Mouse (Mus musculus): Measurements from ENCODE around the gene Bcl3.

DNA sequence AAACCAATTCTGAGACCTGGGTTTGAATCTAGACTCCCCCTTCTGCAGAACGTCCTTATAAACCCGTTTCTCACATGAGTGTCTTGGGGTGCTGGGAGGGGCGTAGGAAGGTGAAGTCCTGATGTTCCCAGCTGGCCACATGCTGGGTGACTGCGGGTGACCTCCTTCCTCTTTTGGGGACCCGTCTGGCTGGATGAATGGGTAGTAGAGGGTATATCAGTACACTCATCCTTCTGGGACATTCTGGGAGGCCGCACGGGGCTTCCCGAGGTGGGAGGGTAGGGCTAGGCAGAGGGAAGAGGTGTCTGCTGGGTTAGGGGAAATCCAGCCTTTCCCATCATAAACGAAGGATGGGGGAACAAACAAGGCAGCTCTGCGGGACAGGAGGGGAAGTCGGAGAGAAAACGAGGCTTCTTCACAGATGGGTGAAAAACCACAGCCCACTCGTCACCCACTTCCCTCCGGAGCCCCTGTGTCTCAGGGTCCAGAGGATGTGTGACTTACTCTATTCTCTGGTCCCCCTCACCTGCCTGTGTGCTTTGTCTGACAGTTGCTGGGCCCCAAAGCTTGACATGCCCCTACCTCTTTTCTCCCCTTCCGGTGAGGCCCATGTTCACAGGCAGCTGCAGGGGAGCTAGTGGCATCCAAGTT is 22.1 kb upstream of the Bcl3 start:
- TF ChIP-seq TCF12 (IDR thresholded peaks at IDR 0.05; ENCODE audit: low read depth, low read length): peak; percentile 29; the same call in 1 of the 2 replicates
- peak; percentile 45; the same call in 1 of the 2 replicates for TF ChIP-seq CHD1 (IDR thresholded peaks at IDR 0.05; ENCODE audit: low read depth, low read length)
- TF ChIP-seq POLR2A (IDR thresholded peaks at IDR 0.05; ENCODE audit: low read depth, low read length): no peak; the same call in 1 of the 2 replicates
- TF ChIP-seq CTCF (conservative IDR thresholded peaks at IDR 0.05 in 1 of 2, IDR thresholded peaks at IDR 0.05 in 1 of 2; ENCODE audit: low read depth in 2 of 2, low read length in 2 of 2): no peak
- 0 out of 2 replicates have a peak, but pooled peaks have one; percentile 37 for TF ChIP-seq ELF1 (IDR thresholded peaks at IDR 0.05; ENCODE audit: low read depth, low read length)
- TF ChIP-seq EP300 (IDR thresholded peaks at IDR 0.05; ENCODE audit: low read length): peak; percentile 54; the same call in 1 of the 2 replicates
- TF ChIP-seq NELFE (IDR thresholded peaks at IDR 0.05; ENCODE audit: low read depth, low read length): no peak
- TF ChIP-seq E2F4 (IDR thresholded peaks at IDR 0.05; ENCODE audit: insufficient replicate concordance, low read depth, low read length): no peak

Measured in CH12.LX (cell line).